Mouse (Mus musculus) small intestine, adult 2 months (tissue): ENCODE data around the gene Cdh5.

ENCODE experiments used
- CTCF ChIP-seq: fragments of 200-500 bp; IDR thresholded peaks from 2 replicates; pipeline ENCODE4 v1.5.1; 2012; ENCODE audit warnings: low read depth, mild to moderate bottlenecking, control low read depth, inconsistent platforms, low read length, moderate library complexity, mixed read lengths; ENCODE audit not compliant: insufficient replicate concordance, insufficient read length; ENCODE audit errors: extremely low read depth
- POLR2A ChIP-seq: fragments of 200-500 bp; IDR thresholded peaks from 2 replicates; pipeline ENCODE4 v1.6.1; 2012; ENCODE audit warnings: low read depth, mild to moderate bottlenecking, control low read depth, inconsistent platforms, low read length, moderate library complexity

DNA sequence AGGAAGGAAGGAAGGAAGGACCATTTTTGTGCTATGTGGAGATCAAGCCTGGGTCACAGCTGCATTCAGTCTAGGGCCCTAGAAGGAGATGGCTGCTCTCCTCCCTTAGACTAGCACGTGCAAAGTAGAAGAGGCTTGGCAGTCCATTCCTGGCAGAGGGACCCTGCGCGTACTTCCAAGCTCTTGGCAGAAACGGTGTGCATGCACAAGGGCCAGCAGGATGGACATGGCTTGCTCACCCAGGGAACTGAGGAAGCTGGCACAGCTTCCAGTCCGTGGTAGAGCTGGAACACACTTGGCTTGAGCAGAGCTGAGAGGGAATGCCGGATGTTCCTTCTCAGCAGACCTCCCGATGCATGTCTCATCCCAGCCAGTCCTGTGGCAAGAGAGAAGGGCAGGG lies 36.2 kb upstream of the Cdh5 start:
- no peak for TF ChIP-seq POLR2A
- TF ChIP-seq CTCF, result no peak
